Mouse (Mus musculus) kidney, adult 18-20 months (tissue): ENCODE measurements around the gene Nudt6.

Experiments
- DNase-seq: peaks from one replicate; pipeline ENCODE4 v3.0.0; 2021

Gene Nudt6

DNA sequence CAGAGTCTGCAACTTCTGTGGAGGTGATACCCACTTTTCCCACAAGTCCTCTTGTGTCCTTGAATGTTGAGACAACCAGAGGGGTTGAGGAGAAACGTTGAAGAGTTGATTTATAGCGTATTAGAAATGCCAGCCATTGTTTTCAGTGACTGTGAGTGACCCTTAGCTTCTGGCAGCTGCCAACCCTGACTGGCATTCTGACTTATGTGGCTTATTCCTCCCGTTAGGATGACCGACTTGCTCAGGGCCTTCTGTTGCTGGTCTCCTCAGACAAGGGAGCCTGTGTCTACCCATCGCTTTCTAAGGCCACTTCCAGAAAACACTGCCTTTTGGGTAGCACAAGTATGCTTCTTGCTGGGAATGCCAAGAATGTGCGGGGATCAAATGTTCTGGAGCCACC is 38.6 kb downstream of the Nudt6 start:
- DNase-seq, result no peak

DNA sequence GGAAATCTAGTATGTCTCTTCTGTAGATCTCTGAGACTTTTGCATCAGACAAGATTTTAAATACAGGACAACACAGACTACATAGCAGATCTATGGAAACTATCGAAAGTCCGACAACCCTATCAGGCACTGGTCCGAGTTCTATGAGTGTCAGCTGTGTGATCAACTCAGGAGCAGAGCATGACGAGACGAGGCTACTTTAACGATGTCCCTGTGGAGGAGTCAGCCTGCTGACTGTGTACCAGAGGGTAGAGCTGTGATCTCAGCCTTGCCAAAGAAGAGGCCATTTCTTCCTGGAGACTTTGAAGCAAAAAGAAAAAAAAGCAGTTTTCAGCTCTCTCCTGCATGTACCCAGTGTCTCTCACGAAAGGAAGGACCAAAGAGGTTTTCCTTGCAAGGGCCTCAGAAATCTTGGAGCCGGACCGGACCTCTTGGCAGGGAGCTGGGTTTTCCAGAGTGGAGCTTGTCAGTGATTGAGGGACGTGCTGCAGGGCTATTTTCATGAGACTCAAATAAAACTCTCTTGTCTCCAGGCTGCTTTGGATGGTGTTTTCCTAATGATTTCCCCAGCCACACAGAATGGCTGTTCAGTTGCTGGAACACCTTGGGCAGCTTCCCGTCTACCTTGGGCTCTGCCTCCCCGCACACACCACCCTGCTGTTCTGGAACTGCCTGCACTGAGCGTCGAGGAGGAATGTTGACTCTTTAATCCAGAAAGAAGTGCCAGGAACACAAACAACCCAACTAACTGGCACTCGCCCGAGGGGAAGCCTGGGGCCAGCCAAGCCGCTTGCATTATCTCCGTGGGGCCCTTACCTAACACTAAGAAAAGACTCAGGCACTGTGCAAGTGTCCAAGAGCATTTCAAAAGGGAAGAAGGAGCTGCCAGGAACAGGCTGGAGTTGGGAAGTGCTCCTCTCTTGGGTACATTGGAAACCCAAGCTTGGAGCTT is 39.8 kb downstream of the Nudt6 start:
- peak; percentile 16 for DNase-seq

DNA sequence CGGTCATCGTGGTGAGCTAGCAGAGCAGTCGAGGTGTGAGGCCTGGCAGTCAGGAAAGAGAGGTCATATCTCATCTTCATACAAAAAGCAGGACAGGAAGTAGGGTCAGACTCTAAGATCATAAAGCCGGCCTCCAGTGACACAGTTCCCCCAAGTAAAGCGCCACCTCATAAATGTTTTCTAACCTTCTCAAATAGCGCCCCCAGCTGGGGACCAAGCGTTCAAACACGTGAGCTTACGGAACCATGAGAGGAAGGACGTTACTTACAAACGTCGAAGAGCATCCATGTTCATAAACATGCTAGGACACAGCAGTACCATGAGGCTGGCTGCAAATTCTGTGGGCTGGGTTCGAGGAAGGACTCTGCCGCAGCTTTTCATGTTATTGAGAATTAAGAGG is 40.8 kb downstream of the Nudt6 start:
- DNase-seq, result no peak

DNA sequence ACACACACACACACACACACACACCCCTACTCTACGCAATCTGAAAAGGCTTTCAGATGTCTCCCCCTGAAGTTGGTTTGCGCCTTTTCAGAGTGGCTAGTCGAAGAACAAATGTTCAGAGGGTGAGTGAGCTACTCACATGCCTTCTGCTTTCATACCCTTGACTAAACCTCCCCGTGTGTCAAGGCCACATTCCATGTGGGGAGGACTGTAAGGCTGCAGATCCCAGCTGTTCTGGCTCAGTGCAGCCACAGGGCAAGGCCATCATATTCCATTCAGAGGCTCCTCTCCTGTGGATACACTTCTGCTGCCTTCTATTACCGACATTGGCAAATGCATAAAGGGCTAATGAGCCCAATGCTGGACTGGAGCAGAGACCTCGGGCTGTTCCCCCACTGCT is 41.6 kb downstream of the Nudt6 start:
- no peak for DNase-seq

DNA sequence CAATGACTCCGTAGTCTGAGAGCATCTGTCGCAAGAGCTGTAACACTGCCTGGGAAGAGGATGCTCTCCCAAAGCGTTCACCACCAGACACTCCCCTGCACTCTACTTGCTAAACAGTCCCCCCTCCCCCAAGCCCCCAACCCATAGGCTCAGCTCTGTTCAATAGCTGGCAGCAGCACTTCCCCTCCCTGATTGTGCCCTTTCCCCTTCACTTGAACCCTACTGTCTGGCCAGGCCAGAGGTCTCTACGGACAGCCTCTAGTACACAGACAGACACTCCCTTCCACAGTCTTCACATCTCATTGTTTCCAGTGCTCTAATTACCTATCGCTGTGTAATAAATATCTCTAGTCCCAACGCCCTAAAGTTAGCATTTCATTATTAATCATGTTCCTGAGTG is 42.1 kb downstream of the Nudt6 start:
- no peak for DNase-seq

DNA sequence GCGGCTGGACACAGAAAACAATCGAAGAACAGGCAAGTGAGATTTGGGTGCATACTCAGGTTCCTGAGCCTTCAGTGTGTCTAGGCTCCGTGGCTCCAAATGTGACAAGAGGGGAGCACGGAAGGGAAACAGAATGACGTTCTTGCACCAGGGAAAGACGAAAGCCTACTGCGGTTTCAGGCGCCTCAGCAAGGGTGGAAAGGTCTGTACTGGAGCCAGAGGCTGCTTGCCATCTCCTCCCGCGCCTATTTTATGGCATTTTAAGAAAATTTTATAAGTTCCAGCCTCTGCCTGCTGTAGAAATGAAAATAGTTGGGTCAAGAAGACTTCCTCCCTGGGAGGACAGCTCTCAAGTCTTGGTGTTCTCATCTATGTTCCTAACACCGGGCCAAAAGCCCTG is 46.3 kb downstream of the Nudt6 start:
- no peak for DNase-seq

DNA sequence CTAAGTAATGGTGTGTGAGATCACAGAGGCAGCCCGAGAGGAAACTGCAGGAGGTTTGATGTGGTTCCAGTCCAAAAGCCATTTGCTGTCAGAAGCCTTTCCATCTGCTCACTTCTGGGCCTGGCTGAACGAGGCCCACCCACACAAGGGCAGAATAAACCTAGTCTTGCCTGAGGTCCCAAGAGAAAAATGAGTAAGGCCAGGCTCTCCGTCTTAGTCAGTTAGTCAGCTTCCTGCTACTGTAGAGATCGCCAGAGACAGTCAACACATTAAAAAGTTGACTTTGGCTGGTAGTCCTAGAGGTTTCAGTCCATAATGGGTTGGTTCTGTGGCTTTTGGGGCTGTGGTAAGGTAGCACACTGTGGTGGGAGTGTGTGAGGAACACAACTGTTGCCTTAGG is 49.6 kb downstream of the Nudt6 start:
- no peak for DNase-seq

DNA sequence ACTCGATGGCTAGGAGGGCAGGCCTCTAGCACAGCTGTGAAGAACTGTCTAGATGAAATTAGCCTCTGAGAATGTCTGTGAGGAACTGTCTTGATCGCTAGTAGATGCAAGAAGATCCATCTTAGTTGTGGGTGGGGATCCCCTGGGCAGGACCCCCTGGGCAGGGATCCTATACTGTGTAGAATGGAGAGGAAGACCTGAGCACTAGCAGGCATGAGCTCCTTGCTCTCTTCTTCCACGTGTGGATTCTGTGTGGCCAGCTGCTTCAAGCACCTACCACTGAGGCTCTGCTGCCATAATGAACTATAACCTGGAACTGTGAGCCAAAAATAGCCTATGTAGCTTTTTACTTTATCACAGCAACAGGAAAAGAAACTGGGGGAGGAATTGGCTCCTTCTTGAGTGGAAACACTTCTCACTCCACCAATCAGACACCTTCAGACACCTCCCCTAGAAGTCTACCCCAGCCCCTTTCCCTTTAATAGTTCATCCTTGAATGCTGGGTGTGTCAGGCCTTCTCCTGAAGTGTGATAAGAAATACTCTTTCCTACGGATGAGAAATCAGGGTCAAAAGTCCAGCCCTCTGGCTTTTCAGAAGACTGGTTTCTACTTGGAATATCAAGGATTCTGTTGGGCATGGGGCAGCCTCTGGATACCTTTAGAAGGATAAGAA is 53.5 kb downstream of the Nudt6 start:
- DNase-seq, result no peak

DNA sequence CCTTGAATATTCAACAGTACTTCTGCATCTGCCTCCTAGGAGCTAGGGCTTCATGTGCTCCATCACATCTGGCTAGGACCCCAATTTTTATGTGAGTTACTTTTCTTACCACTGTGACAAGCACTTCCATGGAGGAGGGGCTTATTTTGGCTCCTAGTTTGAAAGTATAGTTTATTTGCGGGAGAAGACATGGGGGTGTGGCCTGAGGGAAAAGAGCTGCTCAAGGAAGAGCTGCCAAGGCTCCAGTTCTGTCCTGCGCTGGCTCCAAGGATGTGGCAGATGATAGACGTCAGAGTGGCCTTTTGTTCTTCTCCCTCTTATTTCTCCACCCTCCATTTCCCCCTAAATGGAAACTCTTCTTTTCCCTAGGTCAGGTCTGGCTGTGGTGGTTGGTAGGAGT is 54.0 kb downstream of the Nudt6 start:
- DNase-seq, result no peak

DNA sequence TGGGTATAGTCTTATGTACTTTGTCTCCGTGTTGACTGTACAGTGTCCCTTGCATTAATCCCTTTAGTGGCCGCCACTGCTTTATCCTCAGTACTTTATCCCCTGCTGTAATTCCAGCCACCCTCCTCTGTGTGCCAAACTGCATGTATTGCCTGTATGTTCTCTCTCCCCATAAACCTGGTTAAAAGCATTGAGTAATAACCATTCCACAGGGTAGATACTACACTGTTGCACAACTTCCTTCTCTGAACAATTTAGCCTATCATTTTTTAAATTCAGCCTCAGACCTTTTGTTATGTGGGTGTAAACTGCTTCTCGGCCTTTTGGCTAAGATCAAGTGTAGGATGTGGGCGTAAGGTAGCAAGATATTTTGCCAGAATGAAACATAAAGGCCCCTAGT is 54.9 kb downstream of the Nudt6 start:
- DNase-seq, result no peak

DNA sequence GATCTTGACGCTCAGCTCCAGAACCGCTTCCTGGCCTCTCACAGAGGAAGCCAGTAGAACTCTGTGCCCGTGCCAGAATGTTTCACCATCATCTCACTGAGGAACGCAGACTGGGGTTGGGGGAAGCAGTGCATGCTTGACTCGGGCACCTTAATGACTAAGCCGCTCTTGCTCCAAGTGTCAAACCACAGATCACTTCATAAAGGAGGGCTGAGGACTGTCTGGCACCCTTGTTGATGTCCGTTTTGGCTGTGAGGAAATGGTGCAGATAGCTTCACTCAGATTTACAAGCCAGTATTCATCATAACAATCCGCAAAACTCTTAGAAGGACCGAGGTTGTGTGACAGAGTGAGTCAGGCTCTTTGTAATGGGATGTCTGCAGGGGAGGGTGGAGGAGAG is 59.3 kb downstream of the Nudt6 start:
- DNase-seq, result no peak
